Mouse (Mus musculus): ENCODE data around the gene Eri3. TPM values are rescaled to one million over a fixed set of nuclear protein-coding genes. Genes with fewer than 3 reads are reported as not detected.

Gene Eri3
- total RNA-seq, 2 experiments from 2014 or later, result 97.4 to 101 TPM

GRCm38 (mm10) chr4:117681931-117682461 is 131.8 kb downstream of the Eri3 start, which contains the start of gene Dmap1:
Gene Dmap1 (minus strand): TSS chr4:117682273.
- intact Hi-C loops (cut with DNase I), result no loop called here
- Histone ChIP-seq H3K27ac (peak within 1 kb of the TSS; percentile 89), H3K4me3 (peak within 1 kb of the TSS; percentile 87)
- peak; percentile 84 for DNase-seq
- peak; percentile 8; the same call in 1 of the 2 replicates for TF ChIP-seq CTCF (IDR thresholded peaks at IDR 0.05)

- Histone ChIP-seq H3K27ac (peak overlapping the region; percentile 89), H3K4me3 (peak overlapping the region; percentile 87)
- intact Hi-C loops (cut with DNase I), result no loop called here
- DNase-seq, result no peak
- TF ChIP-seq CTCF (IDR thresholded peaks at IDR 0.05), result no peak
Observed at GRCm38 (mm10) chr4:117682463-117682862, 132.3 kb downstream of the Eri3 start.

- H3K4me3 ChIP-seq, result no peak overlapping the region
- no peak overlapping the region for H3K27ac ChIP-seq
- no peak for TF ChIP-seq CTCF (IDR thresholded peaks at IDR 0.05)
- DNase-seq, result no peak
- intact Hi-C loops (cut with DNase I), result no loop called here
Observed at GRCm38 (mm10) chr4:117683048-117683768, 133.0 kb downstream of the Eri3 start.

DNA sequence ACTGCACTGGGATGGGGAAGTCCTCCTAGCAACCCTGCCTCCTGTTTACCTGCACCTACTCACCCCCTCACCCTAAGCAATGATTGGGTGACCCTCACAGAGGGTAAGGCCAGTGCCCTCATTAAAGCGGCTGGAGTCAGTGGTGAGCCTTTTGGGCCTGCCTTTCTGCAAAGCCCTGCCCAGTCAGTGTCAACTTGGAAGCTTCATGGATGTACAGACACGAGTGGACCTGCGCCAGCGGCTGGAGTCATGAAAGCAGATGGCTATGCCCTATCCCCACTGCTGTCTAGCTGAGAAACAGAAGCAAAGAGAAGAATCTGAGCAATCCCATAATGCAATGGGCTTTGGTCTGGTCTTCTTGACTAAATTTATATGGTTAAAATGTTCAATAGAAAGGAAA is 136.2 kb downstream of the Eri3 start:
- intact Hi-C loops (cut with DNase I), result no loop called here
- no peak overlapping the region for H3K27ac ChIP-seq
- no peak for DNase-seq

DNA sequence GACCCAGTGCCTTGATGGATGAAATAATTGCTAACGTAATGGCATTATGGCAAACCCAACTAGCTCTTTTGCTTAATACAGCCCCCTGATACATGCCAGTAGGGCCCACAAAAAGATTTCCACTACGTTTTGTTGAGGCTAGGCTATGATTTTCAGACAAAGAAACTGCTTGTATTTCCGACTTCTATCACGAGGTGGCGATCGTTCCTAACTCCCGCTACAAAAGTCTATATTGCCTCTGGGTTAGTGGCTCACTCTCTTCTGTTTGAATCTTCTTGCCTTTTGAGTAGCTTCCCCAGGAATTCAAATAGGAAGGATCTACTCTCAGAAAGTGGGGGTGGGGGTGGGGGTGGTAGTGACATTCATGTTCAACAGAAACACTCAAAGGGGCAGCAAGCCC is 155.2 kb downstream of the Eri3 start:
- TF ChIP-seq CTCF (IDR thresholded peaks at IDR 0.05), result peak; percentile 73
- intact Hi-C loops (cut with DNase I), result loop anchor here (1.0 to 10.0 kb wide), 3 partner anchors 66 to 379 kb away; no protein-coding TSS in a partner anchor
- H3K27ac ChIP-seq, result no peak overlapping the region
- DNase-seq, result peak; percentile 26
- no peak overlapping the region for H3K4me3 ChIP-seq

More for the DNA sequence above, 136.2 kb downstream of the Eri3 start:
- H3K4me3 ChIP-seq, result no peak overlapping the region
- TF ChIP-seq CTCF (IDR thresholded peaks at IDR 0.05), result no peak

DNA sequence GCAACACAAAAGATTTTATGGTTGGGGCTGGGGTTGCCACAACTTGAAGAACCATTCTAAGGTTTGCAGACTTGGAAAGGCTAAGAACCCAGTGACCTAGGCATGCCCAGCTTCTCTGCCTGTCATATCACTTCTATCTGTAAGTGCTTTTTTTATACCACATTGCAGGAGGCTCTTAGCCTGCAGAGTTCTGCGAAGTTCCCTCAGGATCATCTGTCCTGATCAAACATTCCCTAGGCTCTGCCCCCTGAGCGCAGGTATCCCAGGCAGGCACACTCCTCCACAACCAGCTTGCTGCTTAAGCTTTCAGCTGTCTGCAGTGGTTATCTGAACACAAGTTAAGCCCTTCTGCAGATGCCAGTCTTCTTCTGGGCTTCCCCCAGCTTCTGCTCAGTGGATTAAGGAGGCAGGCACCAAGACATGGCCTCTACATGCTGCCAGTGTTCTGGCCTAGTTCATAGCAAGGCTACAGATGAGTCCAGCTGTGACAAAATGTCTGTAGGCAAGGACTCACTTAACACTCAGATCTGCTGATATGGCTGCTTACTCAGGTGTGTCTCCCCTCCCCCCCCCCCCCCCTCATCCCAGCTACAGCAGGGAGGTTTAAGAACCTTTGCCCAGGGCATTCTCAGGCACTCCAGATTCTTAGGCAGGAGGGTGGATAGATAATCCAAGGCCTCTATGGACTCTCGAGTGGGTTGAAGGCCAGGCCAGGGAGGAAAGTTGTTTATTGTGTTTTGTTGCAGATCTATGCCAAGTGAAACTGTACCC is 158.8 kb downstream of the Eri3 start:
- intact Hi-C loops (cut with DNase I), result loop anchor here (10.0 kb wide), 2 partner anchors 156 to 376 kb away; no protein-coding TSS in a partner anchor
- no peak for TF ChIP-seq CTCF (IDR thresholded peaks at IDR 0.05)

GRCm38 (mm10) chr4:117712314-117712713 is 162.1 kb downstream of the Eri3 start:
- no peak for DNase-seq
- H3K27ac ChIP-seq, result no peak overlapping the region
- no peak for TF ChIP-seq CTCF (IDR thresholded peaks at IDR 0.05)
- H3K4me3 ChIP-seq, result no peak overlapping the region
- intact Hi-C loops (cut with DNase I), result no loop called here

More for the DNA sequence above, 158.8 kb downstream of the Eri3 start:
- no peak overlapping the region for H3K4me3 ChIP-seq
- DNase-seq, result no peak
- no peak overlapping the region for H3K27ac ChIP-seq

- H3K4me3 ChIP-seq, result no peak overlapping the region
- no peak for DNase-seq
- H3K27ac ChIP-seq, result no peak overlapping the region
- TF ChIP-seq CTCF (IDR thresholded peaks at IDR 0.05), result no peak
- intact Hi-C loops (cut with DNase I), result no loop called here
Observed at GRCm38 (mm10) chr4:117713303-117714098, 163.3 kb downstream of the Eri3 start.

Small RNAs within 50 kb of the gene (microRNA-seq; reads per million reads assigned to microRNA genes)
- not detected for gene Gm25559

Other genes starting within 250 kb of the Eri3 start
- gene Rnf220, start 53.3 kb upstream of the Eri3 start, total RNA-seq (2021), result 10 to 100 TPM; 50.2 to 51.4 TPM
- gene Dmap1, start 131.9 kb downstream of the Eri3 start, total RNA-seq (2021), result 10 to 100 TPM; 15.1 to 17.5 TPM
- gene Gm12845, start 174.0 kb downstream of the Eri3 start, total RNA-seq (2021), result not detected
- not detected for gene Klf17, start 215.3 kb downstream of the Eri3 start, total RNA-seq (2021)